Mouse (Mus musculus): Measurements from ENCODE around the gene Arfgef2.

Gene Arfgef2

DNA sequence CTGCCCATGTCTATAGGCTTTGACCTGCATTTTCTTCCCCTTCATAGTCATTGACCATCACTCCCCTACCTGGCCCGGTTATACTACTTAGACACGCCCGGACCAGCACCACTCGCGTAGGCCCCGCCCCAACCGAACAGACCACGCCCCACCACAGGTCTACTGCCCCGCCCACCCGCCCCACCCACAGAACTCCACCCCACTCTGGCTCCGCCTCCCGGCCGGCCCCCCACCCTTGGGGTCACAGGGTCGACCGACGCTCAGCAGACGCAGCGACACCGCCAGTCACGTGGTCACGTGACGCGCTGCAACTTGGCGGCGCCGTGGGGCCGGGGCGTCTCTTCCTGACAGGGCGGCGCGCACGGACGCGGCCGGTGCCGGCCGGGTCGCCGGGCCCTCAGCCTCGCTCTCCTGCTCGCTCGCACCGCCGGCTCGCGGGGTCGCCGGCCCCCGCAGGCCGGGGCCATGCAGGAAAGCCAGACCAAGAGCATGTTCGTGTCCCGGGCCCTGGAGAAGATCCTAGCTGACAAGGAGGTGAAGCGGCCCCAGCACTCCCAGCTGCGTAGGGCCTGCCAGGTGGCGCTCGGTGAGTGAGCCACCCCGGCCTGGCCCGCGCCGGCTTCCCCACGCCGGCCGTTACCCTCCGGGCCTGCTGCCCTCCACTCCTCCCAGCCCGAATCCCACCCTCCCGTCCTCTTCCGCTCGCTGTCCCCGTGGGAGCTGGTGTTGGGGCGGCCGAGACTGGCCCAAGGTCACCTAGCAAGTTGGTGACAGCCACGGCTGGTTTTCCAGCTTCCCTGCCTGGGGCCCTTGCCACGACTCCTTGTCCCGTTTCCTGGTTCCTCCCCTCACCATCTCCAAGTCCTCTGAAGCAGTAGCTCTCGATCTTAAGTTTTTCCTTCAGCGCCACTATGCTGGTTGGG, at the start of gene Arfgef2:
TSS of gene Arfgef2 (plus strand) at position 339 of the 923 bp plus-strand sequence.
- DNase-seq (ENCODE audit: low spot score in 2 of 2) = peak; percentile 85 to 90

DNA sequence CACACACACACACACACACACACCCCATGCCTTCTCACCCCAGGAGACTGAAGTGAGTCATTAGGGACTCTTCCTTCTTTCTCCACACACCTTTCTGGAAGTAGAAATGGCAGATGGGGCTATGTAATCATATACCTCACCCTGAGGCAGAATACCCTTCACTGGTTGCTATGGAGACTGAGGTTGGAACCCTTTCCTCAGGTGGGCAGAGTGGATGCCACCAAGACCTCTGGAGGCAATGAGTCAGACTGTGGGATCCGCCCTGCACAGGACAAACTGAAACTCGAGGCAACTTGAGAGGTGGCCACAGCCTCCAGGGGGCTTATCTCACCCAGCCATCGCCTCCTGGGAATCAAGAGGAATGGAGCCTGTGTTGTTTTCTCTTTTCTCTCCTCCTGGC, 47.4 kb upstream of the Arfgef2 start:
- no peak for DNase-seq (ENCODE audit: low spot score in 2 of 2)

DNA sequence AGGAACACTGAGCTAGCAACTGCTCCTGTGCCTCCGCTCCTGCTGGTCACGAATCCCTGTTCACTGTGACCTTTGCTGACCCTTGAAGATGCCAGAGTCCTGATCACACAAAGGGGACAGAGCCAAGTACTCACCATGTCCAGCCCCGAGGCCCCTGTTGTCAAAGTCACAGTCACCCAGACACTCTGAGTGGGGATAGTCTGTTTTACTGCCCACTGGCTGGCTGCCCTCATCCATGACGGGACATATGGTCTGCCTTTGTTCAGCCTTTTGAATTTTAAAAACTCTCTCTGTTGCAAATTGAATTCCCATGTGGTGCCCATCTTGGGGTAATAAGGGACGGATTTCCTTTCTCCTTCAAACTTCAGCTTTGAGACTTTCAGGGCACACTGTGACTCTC, 41.3 kb upstream of the Arfgef2 start:
- no peak for DNase-seq (ENCODE audit: low spot score in 2 of 2)

DNA sequence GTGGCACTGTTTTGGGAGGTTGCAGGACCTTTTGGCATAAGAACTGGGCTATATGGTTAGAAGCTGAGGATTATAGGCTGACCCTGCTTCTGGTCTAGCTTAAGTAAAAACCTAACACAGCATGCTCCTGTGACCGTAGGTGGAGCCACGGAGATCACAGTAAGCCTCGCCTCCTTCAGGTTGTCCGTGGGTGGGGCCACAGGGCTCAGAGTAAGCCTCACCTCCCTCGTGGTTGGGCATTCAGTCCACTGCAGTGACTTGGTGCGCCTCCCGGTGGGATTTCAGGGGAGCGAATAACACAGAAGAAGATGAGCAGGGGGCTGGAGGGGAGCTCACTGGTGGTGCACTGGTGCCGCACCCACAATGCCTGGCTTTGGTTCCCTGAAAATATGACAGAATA, 37.8 kb upstream of the Arfgef2 start:
- DNase-seq (ENCODE audit: low spot score in 2 of 2) = no peak

DNA sequence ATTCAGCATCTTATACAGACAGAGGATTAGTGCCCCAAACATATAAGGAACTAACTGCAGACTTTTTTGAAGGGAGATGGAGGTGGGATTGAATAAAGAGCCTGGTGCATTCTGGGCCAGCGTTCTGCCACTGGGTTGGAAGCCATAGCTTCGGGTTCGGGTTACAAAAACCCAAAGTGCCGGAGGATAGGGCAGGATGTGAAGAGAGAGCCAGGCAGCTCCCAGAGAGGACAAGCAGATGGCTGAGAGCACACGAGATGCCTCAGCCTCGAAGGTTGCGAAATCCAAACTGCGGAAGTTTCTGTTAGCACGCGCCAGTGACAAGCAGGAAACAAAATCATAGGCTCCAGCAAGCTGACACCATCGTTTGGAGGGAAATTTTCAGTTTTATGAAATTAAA, 34.0 kb upstream of the Arfgef2 start:
- no peak for DNase-seq (ENCODE audit: low spot score in 2 of 2)

DNA sequence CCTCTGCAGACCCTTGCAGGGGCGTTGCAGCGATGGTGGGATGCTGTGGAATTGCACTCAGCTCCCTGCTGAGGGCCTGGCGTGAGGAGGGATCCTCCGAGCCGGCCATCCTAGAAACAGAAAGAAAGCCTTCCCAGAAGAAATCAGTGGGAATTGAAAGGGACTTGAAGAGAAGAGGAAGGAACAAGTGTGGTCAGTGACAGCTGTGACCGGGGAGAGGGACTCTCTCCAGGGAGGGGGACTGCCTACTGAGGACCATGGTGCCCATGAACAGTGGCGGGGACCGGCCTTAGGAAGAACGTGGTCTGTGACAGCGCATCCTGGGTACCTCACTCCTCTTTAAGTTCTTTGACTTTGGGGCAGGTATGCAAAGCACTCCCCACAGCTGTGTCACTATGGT, 31.8 kb upstream of the Arfgef2 start:
- no peak for DNase-seq (ENCODE audit: low spot score in 2 of 2)

DNA sequence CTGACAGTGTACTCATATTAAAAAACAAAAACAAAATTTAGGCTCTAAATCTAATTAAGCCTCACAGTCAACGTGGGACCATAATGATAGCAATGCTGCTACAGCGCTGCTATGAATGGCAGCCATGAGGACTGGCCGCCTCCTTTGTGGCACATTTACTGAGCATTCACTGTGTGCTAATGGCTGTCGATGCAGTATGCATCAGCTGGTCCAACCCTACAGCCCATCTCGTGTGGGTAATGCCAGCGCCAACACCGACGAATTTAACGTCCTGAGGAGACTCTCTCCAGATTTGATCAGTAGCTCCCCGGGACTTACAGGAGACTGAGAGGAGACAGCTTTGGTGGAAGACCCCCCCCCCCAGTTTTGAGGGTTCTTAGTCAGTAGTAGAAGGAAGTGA, 31.1 kb upstream of the Arfgef2 start:
- DNase-seq (ENCODE audit: low spot score in 2 of 2) = no peak

DNA sequence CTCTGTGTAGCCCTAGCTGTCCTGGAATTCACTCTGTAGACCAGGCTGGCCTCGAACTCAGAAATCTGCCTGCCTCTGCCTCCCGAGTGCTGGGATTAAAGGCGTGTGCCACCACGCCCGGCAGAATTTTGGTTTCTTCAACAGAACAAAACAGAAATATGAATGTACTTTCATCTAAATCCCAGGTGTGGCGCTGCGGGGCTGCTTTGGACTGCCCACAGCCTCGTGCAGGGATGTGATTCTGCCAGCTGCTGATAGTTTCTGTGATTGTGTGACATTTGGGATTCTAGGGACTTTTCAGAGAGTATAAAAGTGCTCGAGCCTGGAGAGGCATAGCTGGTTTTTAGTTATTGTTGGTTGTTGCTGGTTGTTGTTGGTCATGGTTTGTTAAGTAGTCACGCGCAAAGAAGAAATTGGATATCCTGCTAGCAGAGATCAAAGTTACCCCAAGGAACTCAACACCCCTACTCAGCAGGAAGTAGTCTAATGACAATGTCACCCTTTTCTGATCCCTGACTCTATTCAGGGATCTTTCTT, 30.0 kb upstream of the Arfgef2 start:
- no peak for DNase-seq (ENCODE audit: low spot score in 2 of 2)

DNA sequence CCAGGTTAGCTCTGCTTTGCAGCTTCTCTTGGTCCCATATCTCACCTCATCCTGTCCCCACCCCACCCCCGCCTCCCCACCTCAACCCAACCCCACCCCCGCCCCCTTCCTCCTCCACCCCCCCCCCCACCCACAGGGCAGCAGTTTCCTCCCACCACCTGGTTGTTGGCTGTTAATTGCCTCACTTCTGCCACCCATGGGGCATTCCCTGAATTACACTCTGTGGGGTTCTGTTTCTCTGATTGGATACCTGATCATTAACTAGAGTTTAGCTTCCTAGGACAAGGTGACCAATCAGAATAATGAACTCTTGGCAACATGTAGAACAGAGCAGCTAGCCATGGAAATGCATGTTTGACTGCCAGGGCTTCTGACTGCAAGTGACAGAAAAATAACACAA, 29.1 kb upstream of the Arfgef2 start:
- DNase-seq (ENCODE audit: low spot score in 2 of 2) = no peak

DNA sequence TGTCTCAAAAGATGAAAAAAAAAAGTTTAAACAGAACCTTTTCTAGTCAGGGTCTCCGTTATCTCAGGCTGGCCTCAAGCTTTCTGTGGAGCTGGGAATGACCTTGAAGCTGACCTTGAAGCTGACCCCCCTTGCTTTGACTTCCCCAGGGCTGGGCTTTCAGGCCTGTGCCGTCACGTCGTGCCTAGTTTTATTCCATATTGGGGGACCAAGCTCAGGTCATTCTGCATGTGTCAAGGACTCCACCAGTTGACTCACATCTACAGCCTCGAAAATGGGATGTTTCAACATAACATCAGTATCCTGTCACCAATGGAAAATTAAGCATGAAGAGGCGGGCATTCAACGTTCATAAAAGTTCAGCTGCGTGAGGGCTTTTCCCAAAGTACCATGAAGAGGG, 25.4 kb upstream of the Arfgef2 start:
- DNase-seq (ENCODE audit: low spot score in 2 of 2) = no peak

DNA sequence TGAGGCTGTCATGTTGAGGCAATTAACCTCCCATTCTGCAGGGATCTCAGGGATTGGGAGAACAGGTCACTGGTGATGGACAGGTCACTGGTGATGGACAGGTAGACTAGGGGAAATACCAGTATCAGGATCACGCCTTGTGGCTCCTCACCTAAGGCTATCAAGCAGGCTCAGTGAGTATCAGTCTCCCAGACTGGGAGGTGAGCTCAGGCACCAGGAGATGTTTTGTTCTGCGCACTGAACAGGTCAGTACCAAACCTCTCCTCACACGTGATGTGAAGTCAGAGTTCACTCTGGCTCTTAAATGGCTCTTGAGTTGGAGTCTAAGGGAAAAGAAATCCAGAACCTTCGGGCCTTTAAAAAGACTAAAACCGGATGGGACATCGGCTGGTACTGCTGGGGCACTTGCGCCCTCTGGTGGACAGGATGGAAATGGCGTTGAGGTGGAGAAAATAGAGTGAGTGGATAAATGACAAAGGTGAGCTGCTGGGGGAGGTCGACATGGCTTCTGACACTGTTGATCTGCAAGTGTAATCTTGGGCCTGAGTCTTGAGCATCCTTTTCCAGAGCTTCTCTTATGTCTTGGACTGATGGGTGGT, 24.3 kb upstream of the Arfgef2 start:
- DNase-seq (ENCODE audit: low spot score in 2 of 2) = peak; percentile 56 to 82

DNA sequence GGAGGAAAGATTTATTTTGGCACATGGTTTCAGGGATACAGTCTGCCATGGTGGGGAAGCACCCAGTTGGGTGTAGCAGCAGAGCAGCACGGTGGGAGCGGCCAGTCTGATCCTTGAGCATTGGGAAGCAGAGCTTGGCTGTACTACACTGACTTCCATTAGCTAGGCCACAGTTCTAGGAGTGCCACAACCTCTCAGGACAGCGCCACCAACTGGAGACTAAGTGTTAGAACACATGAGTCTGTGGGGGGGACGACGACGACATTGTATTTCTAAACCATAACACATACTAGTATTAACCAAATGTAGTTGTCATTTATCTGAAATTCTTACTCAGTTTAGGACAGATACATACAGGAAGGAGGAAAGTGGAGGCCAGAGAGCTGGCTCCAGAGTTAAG, 21.0 kb upstream of the Arfgef2 start:
- DNase-seq (ENCODE audit: low spot score in 2 of 2) = no peak

DNA sequence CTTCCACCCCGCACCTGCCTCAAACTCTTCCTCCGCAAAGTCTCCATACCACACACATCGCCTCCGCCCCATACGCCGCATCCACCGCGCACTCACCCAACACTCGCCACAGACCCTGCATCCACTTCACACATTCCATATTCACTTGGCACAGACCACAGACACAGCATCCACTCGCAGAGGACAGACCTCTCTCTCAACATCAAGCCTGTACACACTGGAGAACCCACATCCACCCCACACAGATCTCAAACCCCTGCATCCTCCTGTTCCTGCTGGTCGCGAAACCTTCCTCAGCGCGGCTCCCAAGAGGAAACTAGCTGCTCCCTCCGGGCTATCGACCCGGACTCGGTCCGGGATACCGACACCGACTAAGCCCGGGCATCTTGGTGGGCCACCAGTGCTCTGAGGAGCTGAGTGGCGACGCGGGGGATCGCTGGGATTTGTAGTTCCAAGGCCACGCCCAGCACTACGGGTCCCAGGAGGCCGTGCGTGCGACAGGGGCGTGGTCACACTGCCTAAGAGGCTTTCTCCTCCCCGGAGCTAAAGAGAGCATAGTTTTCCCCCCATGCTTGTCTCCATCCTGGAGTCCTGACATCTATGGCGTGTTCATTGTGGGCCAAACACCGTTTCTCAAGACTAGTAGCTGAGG, 18.9 kb upstream of the Arfgef2 start:
- DNase-seq (ENCODE audit: low spot score in 2 of 2) = peak; percentile 79 to 88

DNA sequence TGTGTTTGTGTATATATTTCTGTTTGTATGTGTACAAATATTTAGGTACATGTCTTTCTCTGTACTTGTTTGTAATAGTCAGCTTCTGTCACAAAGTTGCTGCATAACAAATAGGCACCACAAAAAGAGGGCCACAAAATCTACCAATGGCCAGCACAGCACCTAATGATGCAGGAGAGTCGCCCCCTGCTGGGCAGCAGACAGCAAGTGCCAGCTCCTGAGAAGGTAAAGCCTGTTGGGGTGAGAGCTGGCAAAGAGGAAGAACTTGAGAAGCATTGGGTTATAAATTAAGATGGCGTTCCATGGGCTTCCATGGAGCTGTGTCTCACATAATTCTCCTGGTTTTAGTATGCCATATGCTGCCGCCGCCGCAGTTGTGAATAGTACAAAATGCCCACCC, 13.7 kb upstream of the Arfgef2 start:
- no peak for DNase-seq (ENCODE audit: low spot score in 2 of 2)

DNA sequence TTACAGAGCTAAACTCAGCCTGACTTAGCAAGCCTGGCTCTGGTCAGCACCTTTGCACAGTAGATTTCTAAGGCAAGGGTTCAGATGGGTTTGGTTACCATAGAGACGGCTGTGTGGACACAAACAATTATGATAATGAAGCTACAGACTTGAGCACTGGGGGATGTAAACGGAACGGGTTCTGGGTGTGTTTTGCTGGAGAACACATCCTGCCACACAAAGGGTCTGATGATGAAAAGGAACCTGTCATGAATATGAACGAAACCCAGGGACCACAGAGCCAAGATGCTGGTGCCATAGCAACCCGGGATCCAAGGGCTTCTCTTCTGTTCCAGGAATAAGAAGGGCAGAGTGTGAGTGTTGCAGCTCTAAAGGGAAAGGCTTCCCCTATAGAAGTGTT, 13.0 kb upstream of the Arfgef2 start, which contains the start of gene Trp53rkb:
TSS of gene Trp53rkb (plus strand) at position 177 of the 400 bp plus-strand sequence.
- DNase-seq (ENCODE audit: low spot score in 2 of 2) = no peak

DNA sequence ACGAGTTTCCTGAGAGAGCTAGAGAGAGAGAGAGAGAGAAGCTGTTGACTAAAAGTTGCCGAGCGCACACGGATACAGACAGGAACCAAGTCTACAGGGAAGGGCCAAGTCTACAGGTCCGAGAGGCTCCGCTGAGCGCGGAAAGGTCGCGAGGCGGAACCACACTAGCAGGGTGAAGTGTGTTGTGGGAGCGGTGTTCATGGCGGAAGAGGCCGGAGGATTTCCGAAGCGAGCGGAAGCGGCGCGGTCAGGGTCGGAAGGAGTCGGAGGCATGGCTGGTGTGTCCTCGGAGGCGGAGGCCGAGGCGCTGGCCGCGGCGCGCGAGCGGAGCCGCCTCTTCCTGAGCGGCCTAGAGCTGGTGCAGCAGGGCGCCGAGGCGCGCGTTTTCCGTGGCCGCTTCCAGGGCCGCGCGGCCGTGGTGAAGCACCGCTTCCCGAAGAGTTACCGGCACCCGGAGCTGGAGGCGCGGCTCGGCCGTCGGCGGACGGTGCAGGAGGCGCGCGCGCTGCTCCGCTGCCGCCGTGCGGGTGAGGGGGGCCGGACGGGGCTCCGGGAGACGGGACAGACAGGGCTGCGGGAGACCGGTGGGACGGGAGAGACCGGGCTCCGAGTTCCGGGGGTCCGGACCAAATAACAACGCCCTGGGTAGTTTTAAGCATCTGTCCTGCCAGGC, 11.7 kb upstream of the Arfgef2 start:
- peak; percentile 82 to 85 for DNase-seq (ENCODE audit: low spot score in 2 of 2)

DNA sequence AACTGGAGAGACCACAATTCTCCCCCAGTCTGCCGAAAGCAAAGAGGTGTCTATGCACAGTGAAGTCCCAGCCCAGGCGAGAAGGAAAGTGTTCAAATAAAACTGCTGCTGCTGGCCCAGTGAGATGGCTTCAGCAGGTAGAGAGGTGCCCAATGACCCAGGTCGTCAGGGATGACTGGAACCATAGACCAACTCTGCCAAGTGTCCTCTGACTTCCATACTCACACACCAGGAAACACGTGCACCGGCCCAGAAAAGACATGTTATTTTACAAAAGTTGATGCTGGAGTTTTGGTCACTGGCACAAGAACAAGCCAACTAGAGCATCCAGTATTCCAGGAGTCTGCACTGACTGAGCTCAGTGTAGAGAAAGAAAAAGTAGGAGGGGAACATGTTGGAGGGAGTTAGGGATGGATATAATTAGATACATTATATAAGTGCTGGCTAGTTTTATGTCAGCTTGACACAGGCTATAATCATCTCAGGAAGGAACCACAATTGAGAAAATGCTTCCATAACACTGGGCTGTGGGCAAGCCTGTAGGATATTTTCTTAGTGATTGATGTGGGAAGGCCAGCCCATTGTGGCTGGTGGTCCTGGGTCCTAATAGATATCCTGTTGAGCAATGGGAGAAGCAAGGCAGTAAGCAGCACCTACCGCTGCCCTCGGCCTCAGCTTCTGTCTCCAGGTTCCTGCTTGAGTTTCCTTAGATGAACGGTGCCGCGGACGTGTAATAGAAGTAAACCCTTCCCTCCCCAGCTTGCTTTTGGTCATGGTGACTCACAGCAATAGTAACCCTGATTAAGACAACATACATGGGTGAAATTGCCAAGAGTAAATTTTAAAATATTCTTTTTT, 5.5 kb upstream of the Arfgef2 start:
- no peak for DNase-seq (ENCODE audit: low spot score in 2 of 2)

DNA sequence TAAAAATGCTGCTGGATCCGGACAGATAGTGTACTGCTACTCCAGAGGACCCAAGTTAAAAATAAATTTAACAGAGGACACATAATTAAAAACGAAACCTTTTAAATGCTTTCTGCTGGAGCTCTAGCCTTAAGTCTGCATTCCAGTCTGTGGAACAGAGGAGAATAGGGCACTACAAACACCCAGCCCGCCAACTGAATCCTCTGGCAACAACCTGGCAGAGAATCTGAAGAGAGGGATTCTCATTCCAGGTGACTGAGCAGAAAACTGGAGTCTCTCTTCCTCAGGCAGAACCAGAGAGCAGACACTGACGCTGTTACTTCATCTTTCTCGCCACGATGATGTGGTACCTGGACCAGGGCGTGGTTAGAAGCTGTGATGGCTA, 4.9 kb upstream of the Arfgef2 start:
- DNase-seq (ENCODE audit: low spot score in 2 of 2) = no peak

DNA sequence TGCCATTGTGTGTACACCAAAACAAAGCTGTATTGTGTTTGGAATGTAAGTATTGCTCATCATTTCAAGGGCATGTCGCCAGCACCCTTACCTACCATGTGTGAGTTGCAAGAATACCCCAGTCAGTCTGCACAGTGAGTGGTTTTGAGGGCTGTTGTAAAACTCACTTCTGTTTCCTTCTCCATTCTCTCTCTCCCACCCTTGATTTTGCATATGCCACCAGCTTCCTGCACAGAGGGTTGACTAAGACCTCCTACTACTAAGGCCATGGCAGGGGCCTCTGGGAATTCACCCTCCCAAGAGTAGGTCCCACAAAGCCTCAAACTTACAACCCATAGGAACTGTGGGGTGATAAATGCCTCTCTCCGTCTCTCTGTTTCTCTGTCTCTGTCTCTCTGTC, 4.0 kb upstream of the Arfgef2 start:
- DNase-seq (ENCODE audit: low spot score in 2 of 2) = no peak

DNA sequence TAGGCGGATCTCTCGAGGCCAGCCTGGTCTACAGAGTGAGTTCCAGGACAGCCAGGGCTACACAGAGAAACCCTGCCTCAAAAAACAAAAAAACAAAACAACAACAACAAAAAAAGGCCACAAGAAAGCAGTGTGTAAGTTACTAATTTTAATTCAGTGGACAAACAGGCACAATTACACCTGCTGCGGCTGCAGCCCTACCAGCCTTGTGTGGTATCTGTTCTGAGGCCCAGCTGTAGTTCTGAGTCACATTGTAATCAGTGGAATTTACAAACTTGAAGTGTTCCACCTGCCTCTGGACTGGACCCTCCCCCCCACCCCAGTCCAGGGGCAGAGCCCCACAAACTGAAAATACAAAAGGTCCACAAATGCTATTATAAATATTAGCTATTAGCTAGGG, 2.1 kb upstream of the Arfgef2 start:
- no peak for DNase-seq (ENCODE audit: low spot score in 2 of 2)

DNA sequence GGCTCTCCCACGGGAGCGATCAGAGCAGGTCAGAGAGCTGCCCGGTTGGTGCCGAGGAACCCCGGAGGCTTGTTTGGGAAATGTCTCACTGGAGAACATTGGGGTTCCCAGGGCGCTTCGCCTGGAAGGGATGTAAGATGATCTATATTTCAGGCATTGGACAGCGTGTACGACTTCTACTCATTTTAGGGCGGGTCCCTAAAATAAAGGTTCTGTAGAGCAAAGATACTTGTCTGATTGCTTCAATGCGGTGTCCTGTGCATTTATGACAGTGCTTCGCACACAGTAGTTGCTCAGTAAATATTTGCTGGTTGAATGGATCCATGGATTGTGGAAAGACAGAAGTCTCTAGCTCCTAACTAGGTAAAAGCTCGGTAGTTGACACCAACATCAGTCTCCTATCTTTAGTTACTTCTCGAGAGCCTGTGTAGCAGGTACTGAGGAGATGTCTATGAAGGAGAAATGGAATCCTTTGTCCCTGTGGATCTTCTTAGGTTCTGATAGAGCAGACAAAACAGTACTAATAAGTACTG, 851 bp downstream of the Arfgef2 start:
- DNase-seq (ENCODE audit: low spot score in 2 of 2) = no peak

Measured in urinary bladder, postnatal 4 days (tissue).